Mouse (Mus musculus) embryonic facial prominence, embryonic 12.5 days (tissue): ENCODE measurements at regions not wholly inside any gene's neighbourhood (a gene's known extent, or its start where the extent isn't known, plus 50 kb on each side); places are given as distances from the start of the nearest gene placed in this dataset.

ENCODE experiments used
- ATAC-seq: fragments of 200-750 bp; cut with Nextera tagmentation; 2 replicates; pipeline ENCODE4 v1.8.0; 2017; ENCODE audit not compliant: insufficient number of reproducible peaks, insufficient read depth, low FRiP score, low TSS enrichment
- H3K27ac ChIP-seq: fragments of 300-500 bp; sonication (generic); 2 replicates; pipeline ENCODE4 v1.5.1; 2016; ENCODE audit warnings: mild to moderate bottlenecking
- H3K27me3 ChIP-seq: fragments of 300-500 bp; sonication (generic); 2 replicates; pipeline ENCODE4 v1.6.1; 2016; ENCODE audit warnings: mild to moderate bottlenecking, moderate library complexity
- H3K36me3 ChIP-seq: fragments of 300-500 bp; sonication (generic); 2 replicates; pipeline ENCODE4 v1.6.1; 2016; ENCODE audit warnings: mild to moderate bottlenecking
- H3K4me1 ChIP-seq: fragments of 300-500 bp; sonication (generic); 2 replicates; pipeline ENCODE4 v1.6.1; 2016
- H3K4me2 ChIP-seq: fragments of 300-500 bp; sonication (generic); replicated peaks from 2 replicates; pipeline ENCODE4 v1.6.1; 2016; ENCODE audit warnings: mild to moderate bottlenecking, moderate library complexity
- H3K4me3 ChIP-seq: fragments of 300-500 bp; sonication (generic); 2 replicates; pipeline ENCODE4 v1.5.1; 2016; ENCODE audit warnings: mild to moderate bottlenecking
- H3K9ac ChIP-seq: fragments of 300-500 bp; sonication (generic); 2 replicates; pipeline ENCODE4 v1.6.1; 2016; ENCODE audit warnings: mild to moderate bottlenecking, moderate library complexity
- H3K9me3 ChIP-seq: fragments of 300-500 bp; sonication (generic); 2 replicates; pipeline ENCODE4 v1.6.1; 2016; ENCODE audit warnings: mild to moderate bottlenecking, moderate library complexity
- WGBS: fragments of 180-500 bp; shearing (Covaris S2); methylation state at CpG from one replicate; pipeline ENCODE4 v1.1.7; 2016; 5-methylcytosine and 5-hydroxymethylcytosine counted together

DNA sequence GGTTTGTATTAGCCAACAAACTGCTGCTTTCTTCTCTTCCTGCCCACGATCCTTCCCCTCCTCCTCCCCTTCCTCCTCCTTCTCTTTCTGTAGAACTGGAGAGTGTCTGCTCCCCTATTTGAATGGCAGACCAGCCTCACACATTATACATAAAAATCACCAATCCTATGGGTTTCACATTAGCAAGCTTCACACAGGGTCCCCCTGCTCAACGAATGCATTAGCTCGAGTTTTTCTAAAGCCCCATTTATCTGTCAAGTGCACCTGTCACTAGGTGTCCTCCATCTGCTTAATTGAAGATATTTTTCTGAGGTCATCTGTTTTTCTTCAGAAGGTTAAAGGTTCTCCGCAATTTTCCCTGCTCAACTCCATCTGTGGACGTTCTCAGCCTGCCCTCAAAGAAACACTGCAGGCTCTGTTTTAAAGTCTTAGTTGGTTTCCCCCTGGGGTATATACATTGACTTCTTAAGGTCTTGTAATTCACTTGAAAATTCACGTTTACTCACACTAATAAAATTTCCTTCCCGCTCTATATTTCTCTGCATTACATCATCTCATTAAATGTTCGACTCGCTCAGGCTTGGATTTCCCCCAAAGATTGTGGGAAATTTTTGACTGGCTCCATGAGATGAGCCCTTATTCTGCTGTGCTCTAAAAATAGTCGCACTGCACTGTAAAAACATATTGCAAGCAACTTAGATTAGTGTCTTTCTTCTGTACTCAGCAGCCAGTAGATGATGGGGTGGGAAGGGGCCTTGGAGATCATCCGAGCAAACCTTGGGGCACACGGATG is 105.3 kb downstream of the Mex3b start:
- peak; percentile 41; the same call in 1 of the 2 replicates for ATAC-seq

DNA sequence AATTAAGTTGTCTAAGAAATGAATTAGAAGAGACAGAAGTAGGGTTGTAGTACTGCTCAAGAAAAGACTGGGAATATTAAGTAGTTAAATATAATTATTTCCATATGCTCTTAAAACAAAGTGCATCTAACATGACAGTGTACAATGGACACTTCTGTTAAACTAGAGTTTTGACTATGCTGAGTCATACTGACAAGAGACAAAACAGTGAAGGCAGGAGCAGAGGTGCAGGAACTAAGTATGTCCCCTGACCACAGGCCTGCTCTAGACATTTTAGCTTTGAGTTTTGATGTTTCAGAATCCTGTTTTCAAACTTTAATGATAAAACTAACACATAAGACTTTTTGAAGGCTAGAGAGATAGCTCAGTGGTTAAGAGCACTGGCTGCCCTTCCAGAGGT is 123.6 kb downstream of the Mex3b start:
- Histone ChIP-seq H3K4me3 (no peak overlapping the region), H3K9ac (no peak overlapping the region), H3K36me3 (no peaks in the 10 kb centered on the region), H3K4me2 (no peak overlapping the region), H3K4me1 (no peaks in the 10 kb centered on the region), H3K27me3 (no peaks in the 10 kb centered on the region), H3K9me3 (no peaks in the 10 kb centered on the region), H3K27ac (no peak overlapping the region)
- no peak for ATAC-seq

More for the DNA sequence above, 105.3 kb downstream of the Mex3b start:
- Histone ChIP-seq H3K4me3 (no peak overlapping the region), H3K36me3 (no peaks in the 10 kb centered on the region), H3K4me1 (peaks cover 13% of the 10 kb centered on the region), H3K9ac (no peak overlapping the region), H3K27me3 (no peaks in the 10 kb centered on the region), H3K9me3 (no peaks in the 10 kb centered on the region), H3K27ac (peak overlapping the region; percentile 57), H3K4me2 (no peak overlapping the region)
- 27% methylated on average over 12 of the region's 12 CpGs for WGBS

DNA sequence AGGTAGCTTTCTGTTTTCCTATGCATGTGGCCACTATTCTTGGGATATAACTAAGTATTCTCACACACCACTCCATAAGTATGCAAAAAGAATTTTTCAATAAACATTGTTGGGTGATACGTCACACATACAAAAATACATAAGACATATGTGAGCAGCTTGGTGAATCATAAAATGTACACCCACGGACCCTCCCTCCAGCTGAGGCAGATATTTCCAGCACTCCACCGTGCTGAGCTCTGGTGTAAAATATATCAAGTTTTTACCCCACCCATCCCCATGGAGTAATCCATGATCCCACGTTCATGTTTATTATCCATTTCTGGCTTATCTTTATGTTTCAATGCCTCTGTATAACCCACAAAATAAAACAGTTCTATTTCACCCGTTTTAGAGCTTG is 126.0 kb downstream of the Mex3b start:
- WGBS = 84% methylated on average over 5 of the region's 5 CpGs
- Histone ChIP-seq H3K4me3 (no peak overlapping the region), H3K27me3 (no peaks in the 10 kb centered on the region), H3K27ac (no peak overlapping the region), H3K4me2 (no peak overlapping the region), H3K4me1 (no peaks in the 10 kb centered on the region), H3K9ac (no peak overlapping the region), H3K36me3 (no peaks in the 10 kb centered on the region), H3K9me3 (no peaks in the 10 kb centered on the region)
- ATAC-seq = no peak

DNA sequence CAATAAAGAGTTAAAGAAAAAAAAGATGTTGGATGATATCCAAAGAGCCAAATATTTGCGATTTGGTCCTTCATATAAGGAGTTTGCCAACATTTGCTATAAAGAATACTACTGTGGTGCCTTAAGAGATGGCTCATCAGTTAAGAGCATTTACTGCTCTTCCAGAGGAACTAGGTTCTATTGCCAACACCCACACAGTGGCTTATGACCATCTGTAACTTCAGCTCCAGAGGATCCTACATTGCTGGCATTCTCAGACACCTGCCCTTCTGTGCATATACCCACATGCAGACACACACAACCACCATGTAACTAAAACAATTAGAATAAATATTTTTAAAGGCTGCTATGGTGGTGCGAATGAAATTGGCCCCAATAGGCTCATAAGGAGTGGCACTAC is 131.7 kb downstream of the Mex3b start:
- ATAC-seq = no peak
- Histone ChIP-seq H3K9ac (no peak overlapping the region), H3K9me3 (no peaks in the 10 kb centered on the region), H3K36me3 (no peaks in the 10 kb centered on the region), H3K4me3 (no peak overlapping the region), H3K27me3 (no peaks in the 10 kb centered on the region), H3K27ac (no peak overlapping the region), H3K4me2 (no peak overlapping the region), H3K4me1 (no peaks in the 10 kb centered on the region)
- 92% methylated on average over 2 of the region's 2 CpGs for WGBS

DNA sequence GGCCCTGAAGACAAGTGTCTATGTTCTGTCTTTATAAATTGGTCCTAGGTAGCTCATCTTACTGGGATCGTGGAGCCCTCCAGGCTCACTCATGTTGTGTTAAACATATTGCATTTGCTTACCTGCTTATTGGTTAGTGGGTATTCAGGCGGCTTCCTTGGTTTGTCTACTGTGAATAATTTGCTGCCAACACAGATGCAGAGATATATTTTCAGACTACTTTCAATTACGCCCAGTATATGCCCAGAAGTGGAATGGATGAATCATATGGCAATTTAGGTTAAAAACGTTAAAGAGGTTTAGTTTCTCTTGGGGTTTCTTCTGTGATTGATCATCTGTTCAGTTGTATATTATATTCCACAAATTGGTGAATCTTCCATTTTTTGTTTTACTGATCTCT is 140.4 kb downstream of the Mex3b start:
- WGBS = 89% methylated on average over 4 of the region's 4 CpGs
- no peak overlapping the region for H3K4me3 ChIP-seq
- H3K36me3 ChIP-seq = no peaks in the 10 kb centered on the region
- no peaks in the 10 kb centered on the region for H3K27me3 ChIP-seq
- H3K27ac ChIP-seq = no peak overlapping the region
- H3K9ac ChIP-seq = no peak overlapping the region
- no peaks in the 10 kb centered on the region for H3K4me1 ChIP-seq
- H3K4me2 ChIP-seq = no peak overlapping the region
- no peak for ATAC-seq
- H3K9me3 ChIP-seq = no peaks in the 10 kb centered on the region

DNA sequence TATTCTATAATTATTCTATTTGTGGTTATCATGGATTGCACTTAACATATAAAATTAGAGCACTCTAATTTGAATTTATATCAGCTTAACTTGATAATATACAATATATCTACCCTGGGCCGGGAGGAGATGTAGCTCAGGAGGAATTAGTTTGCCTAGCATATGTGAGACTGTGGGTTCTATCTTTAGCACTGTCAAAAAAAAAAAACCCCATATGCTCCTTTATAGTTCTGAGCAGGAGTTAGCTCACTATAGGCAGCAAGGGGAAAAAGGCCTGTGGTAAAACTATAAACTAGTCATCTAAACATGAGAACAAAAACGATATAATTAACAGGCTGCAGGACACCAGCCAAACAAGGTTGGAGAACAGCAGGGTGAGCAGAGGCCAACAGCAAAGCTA is 145.0 kb downstream of the Mex3b start:
- Histone ChIP-seq H3K27me3 (no peaks in the 10 kb centered on the region), H3K4me1 (peaks cover 4% of the 10 kb centered on the region; the same call in 1 of the 2 replicates), H3K36me3 (no peaks in the 10 kb centered on the region), H3K4me2 (no peak overlapping the region), H3K27ac (no peak overlapping the region), H3K9me3 (no peaks in the 10 kb centered on the region), H3K4me3 (no peak overlapping the region), H3K9ac (no peak overlapping the region)
- ATAC-seq = no peak
- 74% methylated on average over 2 of the region's 2 CpGs for WGBS

DNA sequence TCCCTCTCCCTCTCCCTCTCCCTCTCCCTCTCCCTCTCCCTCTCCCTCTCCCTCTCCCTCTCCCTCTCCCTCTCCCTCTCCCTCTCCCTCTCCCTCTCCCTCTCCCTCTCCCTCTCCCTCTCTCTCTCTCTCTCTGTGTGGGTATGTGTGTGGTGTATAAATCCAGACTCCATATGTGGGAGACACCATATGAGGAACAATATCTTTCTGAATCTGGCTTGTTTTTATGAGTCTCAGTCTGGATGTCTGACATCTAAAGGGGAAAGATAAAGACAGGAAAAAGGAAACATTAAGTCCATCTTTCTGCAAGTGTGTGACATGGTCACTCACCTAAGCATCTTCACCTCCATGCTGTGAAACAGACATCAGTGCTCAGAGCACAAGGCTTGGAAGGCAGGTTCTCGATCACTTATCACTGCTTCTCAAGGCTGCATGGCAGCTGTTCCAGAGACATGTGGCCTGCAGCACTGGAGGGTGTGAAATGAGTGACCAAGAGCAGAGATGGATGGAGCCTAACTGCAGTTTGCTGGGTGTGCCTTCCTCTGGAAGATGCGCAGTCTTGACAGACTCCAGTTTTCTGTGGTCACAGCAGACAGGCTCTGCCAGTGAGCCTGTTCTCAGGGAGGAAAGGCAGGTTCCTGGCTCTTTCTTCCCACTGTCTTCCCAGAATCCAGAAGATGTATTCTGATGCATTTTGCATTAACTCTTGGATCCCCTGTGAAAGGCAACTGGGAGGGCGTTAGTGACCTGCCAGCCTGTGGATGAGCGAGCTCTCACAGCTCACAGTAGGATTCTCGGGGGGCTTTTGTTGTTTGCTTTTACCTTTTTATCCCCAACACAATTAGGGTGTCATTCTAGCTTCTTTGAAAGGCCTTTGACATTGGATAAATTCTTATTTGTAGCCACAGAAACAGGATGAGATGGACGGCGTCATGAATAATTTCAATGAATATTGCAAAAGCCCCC is 147.9 kb downstream of the Mex3b start:
- H3K27me3 ChIP-seq = no peaks in the 10 kb centered on the region
- 51% methylated on average over 7 of the region's 7 CpGs for WGBS
- H3K4me3 ChIP-seq = no peak overlapping the region
- 0 out of 2 replicates have a peak overlapping the region, but pooled peaks have one; percentile 11 for H3K27ac ChIP-seq
- no peaks in the 10 kb centered on the region for H3K36me3 ChIP-seq
- no peaks in the 10 kb centered on the region for H3K9me3 ChIP-seq
- peaks cover 4% of the 10 kb centered on the region; the same call in 1 of the 2 replicates for H3K4me1 ChIP-seq
- ATAC-seq = no peak
- no peak overlapping the region for H3K4me2 ChIP-seq
- no peak overlapping the region for H3K9ac ChIP-seq

DNA sequence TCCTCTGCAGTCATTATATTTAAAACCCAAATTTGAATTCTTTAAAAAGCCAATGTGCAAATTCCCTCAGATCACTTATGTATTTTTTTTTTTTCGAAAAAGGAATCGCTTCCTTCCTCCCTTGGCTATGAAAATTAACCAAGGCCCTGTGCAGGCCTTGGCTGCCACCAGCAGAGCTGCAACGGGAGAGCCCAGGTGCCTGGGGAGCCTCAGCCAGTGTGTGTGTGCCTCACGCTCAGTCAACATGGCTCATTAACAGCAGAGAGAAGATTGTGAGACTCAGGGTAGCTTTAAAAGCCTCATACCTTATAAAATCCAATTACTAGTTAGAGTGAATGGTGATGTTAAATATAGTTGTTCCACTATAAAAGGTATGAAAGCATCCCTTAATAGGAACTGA is 148.6 kb downstream of the Mex3b start:
- no peaks in the 10 kb centered on the region for H3K27me3 ChIP-seq
- no peak overlapping the region for H3K4me3 ChIP-seq
- H3K36me3 ChIP-seq = no peaks in the 10 kb centered on the region
- no peak for ATAC-seq
- H3K27ac ChIP-seq = no peak overlapping the region
- peaks cover 4% of the 10 kb centered on the region; the same call in 1 of the 2 replicates for H3K4me1 ChIP-seq
- WGBS = 45% methylated on average over 4 of the region's 4 CpGs
- H3K9me3 ChIP-seq = no peaks in the 10 kb centered on the region
- H3K9ac ChIP-seq = no peak overlapping the region
- no peak overlapping the region for H3K4me2 ChIP-seq

DNA sequence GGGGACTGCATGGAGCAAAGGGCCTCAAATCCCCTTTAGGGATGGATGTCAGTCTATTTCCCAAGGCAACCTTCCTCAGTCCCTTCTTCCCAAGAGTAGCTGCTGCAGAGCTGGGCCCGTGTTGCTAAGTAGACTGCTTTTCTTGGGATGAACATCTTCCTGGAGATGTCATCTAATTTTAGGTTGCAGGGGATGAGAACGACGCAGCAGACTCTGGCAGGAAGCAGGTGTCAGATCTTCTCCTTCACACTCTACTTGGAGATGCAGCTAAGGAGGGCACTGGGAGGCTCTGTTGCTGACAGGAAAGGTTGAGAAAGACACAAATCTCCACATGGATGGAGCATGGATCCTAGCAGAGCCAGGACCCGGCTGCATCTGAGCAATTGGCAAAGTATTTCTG is 149.4 kb downstream of the Mex3b start:
- Histone ChIP-seq H3K9ac (no peak overlapping the region), H3K36me3 (no peaks in the 10 kb centered on the region), H3K4me3 (no peak overlapping the region), H3K27ac (no peak overlapping the region), H3K4me1 (peaks cover 4% of the 10 kb centered on the region; the same call in 1 of the 2 replicates), H3K4me2 (no peak overlapping the region), H3K27me3 (no peaks in the 10 kb centered on the region), H3K9me3 (no peaks in the 10 kb centered on the region)
- WGBS = 78% methylated on average over 4 of the region's 4 CpGs
- ATAC-seq = no peak

DNA sequence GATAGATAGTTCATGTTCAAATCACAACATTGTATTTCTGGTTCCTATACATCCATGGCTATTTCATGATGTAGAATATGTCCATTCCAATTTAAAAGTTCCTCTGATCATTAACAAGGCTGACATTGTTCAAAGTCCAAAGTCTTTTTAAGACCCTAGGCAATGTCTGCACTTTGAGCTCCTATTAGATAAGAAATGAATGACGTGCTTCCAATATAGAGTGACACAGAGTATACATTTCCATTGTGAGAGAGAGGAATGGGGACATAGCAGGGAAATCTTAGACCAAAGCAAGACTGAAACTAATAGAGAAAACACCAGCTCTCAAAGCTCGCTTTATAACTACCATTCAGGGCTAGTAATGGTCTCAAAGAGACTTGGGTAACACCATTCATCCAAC is 153.5 kb downstream of the Mex3b start:
- Histone ChIP-seq H3K9ac (no peak overlapping the region), H3K27ac (no peak overlapping the region), H3K4me1 (no peaks in the 10 kb centered on the region), H3K4me2 (no peak overlapping the region), H3K4me3 (no peak overlapping the region), H3K27me3 (no peaks in the 10 kb centered on the region), H3K9me3 (no peaks in the 10 kb centered on the region), H3K36me3 (no peaks in the 10 kb centered on the region)
- 77% methylated on average over 2 of the region's 2 CpGs for WGBS
- ATAC-seq = no peak

DNA sequence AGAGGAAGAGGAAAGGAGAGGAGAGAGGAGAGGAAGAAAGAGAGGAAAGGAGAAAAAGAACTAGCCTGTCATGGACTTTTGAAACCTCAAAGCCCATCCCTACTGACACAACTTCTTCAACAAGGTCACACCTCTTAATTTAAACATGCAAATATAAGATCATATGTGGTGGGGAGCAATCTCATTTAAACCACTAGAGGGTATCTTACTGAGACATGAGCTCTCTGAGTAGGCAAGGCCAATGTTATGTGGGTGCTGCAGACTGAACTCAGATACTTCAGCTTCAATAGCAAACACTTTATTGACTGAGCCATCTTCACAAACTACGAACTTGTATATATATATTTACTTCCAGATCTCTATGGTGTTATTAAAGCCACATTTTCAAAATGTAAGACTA is 156.9 kb downstream of the Mex3b start:
- no peak overlapping the region for H3K4me2 ChIP-seq
- no peak for ATAC-seq
- 90% methylated on average over 1 of the region's 1 CpGs for WGBS
- H3K36me3 ChIP-seq = no peaks in the 10 kb centered on the region
- H3K4me3 ChIP-seq = no peak overlapping the region
- no peaks in the 10 kb centered on the region for H3K9me3 ChIP-seq
- no peaks in the 10 kb centered on the region for H3K27me3 ChIP-seq
- H3K27ac ChIP-seq = no peak overlapping the region
- H3K4me1 ChIP-seq = no peaks in the 10 kb centered on the region
- no peak overlapping the region for H3K9ac ChIP-seq

DNA sequence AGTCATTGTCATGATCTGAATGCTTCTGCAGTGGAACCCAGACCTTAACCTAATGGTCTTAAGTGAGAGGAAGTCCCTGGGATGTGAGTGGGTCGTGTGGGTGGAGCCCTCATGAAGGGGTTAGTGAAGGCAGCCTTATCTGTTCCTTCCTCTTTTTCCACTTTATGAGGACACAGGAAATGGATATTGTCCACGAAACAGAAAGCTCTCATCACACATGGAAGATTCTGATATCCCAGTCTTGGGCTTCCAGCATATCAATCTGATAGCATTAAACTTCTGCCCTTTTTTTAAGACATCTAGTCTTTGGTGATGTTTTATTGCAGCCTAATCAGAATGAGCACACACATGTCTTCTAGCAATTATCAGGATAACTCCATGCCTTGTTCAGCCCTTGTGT is 164.0 kb downstream of the Mex3b start:
- Histone ChIP-seq H3K27ac (0 out of 2 replicates have a peak overlapping the region, but pooled peaks have one; percentile 11), H3K4me2 (no peak overlapping the region), H3K4me3 (no peak overlapping the region), H3K36me3 (no peaks in the 10 kb centered on the region), H3K27me3 (no peaks in the 10 kb centered on the region), H3K9ac (no peak overlapping the region), H3K9me3 (no peaks in the 10 kb centered on the region), H3K4me1 (peaks cover 11% of the 10 kb centered on the region; the same call in 1 of the 2 replicates)
- no peak for ATAC-seq
- WGBS = 83% methylated on average over 2 of the region's 2 CpGs
